Mouse (Mus musculus) midbrain, postnatal 0 days (tissue): ENCODE data around the gene Sorbs1. TPM values are rescaled to one million over a fixed set of nuclear protein-coding genes. Genes with fewer than 3 reads are reported as not detected.

ENCODE experiments used
- ATAC-seq: fragments of 200-750 bp; cut with Nextera tagmentation; 2 replicates; pipeline ENCODE4 v1.8.0; 2017; ENCODE audit warnings: moderate number of reproducible peaks, mild to moderate bottlenecking, moderate TSS enrichment, moderate library complexity; ENCODE audit not compliant: low FRiP score
- DNase-seq: peaks from one replicate; pipeline ENCODE4 v3.0.0-alpha.2; 2015; ENCODE audit warnings: low spot score
- H3K27ac ChIP-seq: fragments of 300-500 bp; sonication (generic); 2 replicates; pipeline ENCODE4 v1.5.1; 2014; ENCODE audit warnings: low read depth, mild to moderate bottlenecking, low read length, mixed read lengths
- H3K27me3 ChIP-seq: fragments of 300-500 bp; sonication (generic); 2 replicates; pipeline ENCODE4 v1.6.1; 2014; ENCODE audit warnings: low read length, control low read depth, mixed read lengths; ENCODE audit not compliant: insufficient read depth
- H3K36me3 ChIP-seq: fragments of 300-500 bp; sonication (generic); 2 replicates; pipeline ENCODE4 v1.6.1; 2014; ENCODE audit warnings: low read length, control low read depth, mixed read lengths; ENCODE audit not compliant: insufficient read depth
- H3K4me1 ChIP-seq: fragments of 300-500 bp; sonication (generic); 2 replicates; pipeline ENCODE4 v1.6.1; 2014; ENCODE audit warnings: mild to moderate bottlenecking, control low read depth, antibody characterized with exemption, low read length, mixed read lengths; ENCODE audit not compliant: insufficient read depth
- H3K4me2 ChIP-seq: fragments of 300-500 bp; sonication (generic); 2 replicates; pipeline ENCODE4 v1.6.1; 2014; ENCODE audit warnings: low read depth, mild to moderate bottlenecking, low read length, mixed read lengths; ENCODE audit not compliant: poor library complexity, severe bottlenecking
- H3K4me3 ChIP-seq: fragments of 300-500 bp; sonication (generic); 2 replicates; pipeline ENCODE4 v1.5.1; 2014; ENCODE audit warnings: low read depth, mild to moderate bottlenecking, low read length, moderate library complexity
- H3K9ac ChIP-seq: fragments of 300-500 bp; sonication (generic); replicated peaks from 2 replicates; pipeline ENCODE4 v1.6.1; 2014; ENCODE audit warnings: mild to moderate bottlenecking, low read length, moderate library complexity, mixed read lengths; ENCODE audit not compliant: poor library complexity, severe bottlenecking
- H3K9me3 ChIP-seq: fragments of 300-500 bp; sonication (generic); 2 replicates; pipeline ENCODE4 v1.6.1; 2016; ENCODE audit warnings: low read length, control low read depth
- CTCF ChIP-seq: IDR thresholded peaks from 2 replicates; pipeline ENCODE4 v1.5.1; 2016; ENCODE audit warnings: antibody characterized with exemption, mild to moderate bottlenecking
- WGBS: fragments of 180-500 bp; shearing (Covaris S2); extraction: QIAGEN DNeasy Blood & Tissue Kit; methylation state at CpG from one replicate; pipeline ENCODE4 v1.1.7; 2014; 5-methylcytosine and 5-hydroxymethylcytosine counted together
- polyA plus RNA-seq: library from polyadenylated mRNA; unstranded; fragments of >200 nt; fragmentation: Nextera tagmentation; extraction: Ambion mirVana; gene quantifications from 2 replicates; pipeline ENCODE4 v1.2.1, GENCODE M21; 2015
- total RNA-seq: library from RNA; depleted of rRNA; stranded (reverse); fragments of >200 nt; gene quantifications from 2 replicates; pipeline ENCODE4 v1.2.3, GENCODE M21; 2014

Sorbs1 gene
- total and polyA plus RNA-seq, 2 experiments from 2014 or later: 53.1 to 60.4 TPM

DNA sequence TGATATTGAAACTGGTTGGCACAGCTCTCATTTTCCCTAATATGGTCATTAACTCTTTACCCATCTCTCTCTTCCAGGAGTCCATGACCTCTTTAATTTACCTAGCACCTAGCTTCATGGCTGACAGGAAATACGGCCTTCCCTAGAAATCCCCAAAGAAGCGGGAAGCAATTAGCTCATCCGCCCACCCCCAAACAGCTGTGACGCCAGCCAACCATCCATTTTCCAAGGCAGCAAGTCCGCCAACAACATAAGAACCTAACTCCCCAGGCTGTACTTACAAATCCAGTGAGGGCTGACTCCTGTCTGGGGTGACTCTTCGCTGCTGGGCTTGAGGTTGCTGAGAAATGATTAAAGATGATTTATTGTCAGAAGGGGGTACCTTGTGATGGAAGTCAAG lies 214.4 kb downstream of the Sorbs1 start:
- no peak overlapping the region for H3K4me2 ChIP-seq
- 82% methylated on average over 6 of the region's 6 CpGs for WGBS
- H3K4me1 ChIP-seq: no peaks in the 10 kb centered on the region
- no peak for ATAC-seq
- no peak overlapping the region for H3K27ac ChIP-seq
- no peak overlapping the region for H3K4me3 ChIP-seq
- DNase-seq: no peak
- H3K9me3 ChIP-seq: no peaks in the 10 kb centered on the region
- TF ChIP-seq CTCF: no peak
- H3K36me3 ChIP-seq: peaks cover 10% of the 10 kb centered on the region
- no peaks in the 10 kb centered on the region for H3K27me3 ChIP-seq
- no peak overlapping the region for H3K9ac ChIP-seq

DNA sequence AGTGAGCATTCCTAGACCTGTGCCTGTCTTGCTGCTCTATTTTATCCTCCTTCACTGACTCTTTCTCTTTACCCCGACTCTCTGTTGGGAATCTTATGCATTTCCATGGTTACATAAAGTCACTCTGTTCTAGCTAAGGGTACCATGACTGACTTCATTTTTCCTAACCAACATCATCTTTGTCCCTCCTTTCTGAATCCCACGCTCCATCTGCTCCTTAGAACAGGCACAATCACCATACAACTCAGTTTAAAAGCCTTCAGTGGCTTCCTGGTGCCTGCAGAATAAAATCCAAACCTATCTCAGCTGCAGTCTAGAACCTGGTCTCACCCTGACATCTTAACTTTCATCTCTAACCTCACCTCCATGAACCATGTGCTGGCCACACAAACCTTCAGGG lies 215.0 kb downstream of the Sorbs1 start:
- peaks cover 12% of the 10 kb centered on the region for H3K36me3 ChIP-seq
- H3K9me3 ChIP-seq: no peaks in the 10 kb centered on the region
- DNase-seq (no peak), ATAC-seq (no peak)
- H3K27ac ChIP-seq: no peak overlapping the region
- WGBS: 70% methylated on average over 2 of the region's 2 CpGs
- no peak overlapping the region for H3K4me3 ChIP-seq
- H3K4me2 ChIP-seq: no peak overlapping the region
- no peaks in the 10 kb centered on the region for H3K4me1 ChIP-seq
- no peaks in the 10 kb centered on the region for H3K27me3 ChIP-seq
- TF ChIP-seq CTCF: no peak
- no peak overlapping the region for H3K9ac ChIP-seq

DNA sequence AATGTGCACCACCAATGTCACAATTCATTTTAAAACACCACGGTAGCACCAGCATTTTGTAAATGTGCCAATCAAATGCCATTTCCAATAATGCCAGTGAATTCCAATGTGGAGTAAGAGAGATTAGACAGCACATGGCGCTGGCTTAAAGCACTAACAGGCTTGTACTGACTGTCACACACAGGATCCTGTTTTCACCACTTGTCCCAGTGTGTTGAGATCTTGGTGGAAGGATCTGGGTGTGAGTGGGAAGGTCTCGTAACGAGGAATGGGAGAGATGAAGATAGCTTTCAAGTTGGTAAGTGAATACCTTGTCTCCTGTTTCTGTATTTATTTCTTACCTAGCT lies 215.8 kb downstream of the Sorbs1 start:
- TF ChIP-seq CTCF: no peak
- 71% methylated on average over 4 of the region's 4 CpGs for WGBS
- no peaks in the 10 kb centered on the region for H3K27me3 ChIP-seq
- peaks cover 12% of the 10 kb centered on the region for H3K36me3 ChIP-seq
- no peak overlapping the region for H3K4me3 ChIP-seq
- no peak overlapping the region for H3K9ac ChIP-seq
- H3K27ac ChIP-seq: no peak overlapping the region
- ATAC-seq (no peak), DNase-seq (no peak)
- H3K4me1 ChIP-seq: no peaks in the 10 kb centered on the region
- no peaks in the 10 kb centered on the region for H3K9me3 ChIP-seq
- no peak overlapping the region for H3K4me2 ChIP-seq

DNA sequence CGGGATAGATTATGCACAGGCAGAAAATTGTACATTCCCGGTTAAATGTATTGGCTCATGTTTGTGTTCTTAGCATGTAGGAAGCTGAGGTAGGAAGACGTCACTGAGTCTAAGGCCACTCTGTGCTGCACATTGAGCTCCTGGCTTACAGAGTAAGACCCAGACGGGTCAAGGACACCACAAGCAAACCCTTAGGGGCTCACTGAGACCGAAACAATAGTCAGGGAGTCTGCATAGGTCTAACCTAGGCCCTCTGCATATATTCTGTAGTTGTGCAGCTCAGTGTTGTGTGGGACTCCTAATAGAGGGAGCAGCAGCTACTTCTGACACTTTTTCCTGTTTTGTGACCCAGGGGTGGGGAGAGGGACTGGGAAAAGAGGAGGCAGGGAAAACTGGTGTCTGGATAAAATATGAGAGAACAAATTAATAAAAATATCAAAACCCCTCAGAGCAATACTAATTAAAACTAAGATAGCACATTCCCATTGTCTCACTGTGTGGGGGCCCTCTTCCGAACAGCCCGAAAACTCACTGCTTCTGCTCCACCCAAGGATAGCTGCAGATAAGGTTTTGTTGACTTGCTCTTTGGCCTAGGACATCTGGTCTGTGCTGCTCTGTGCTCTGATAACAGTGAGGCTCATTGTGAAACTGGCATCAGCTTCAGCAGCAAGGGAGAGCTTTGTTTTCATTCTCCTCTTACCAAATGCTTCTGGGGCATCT lies 216.3 kb downstream of the Sorbs1 start:
- Histone ChIP-seq H3K9me3 (no peaks in the 10 kb centered on the region), H3K4me2 (no peak overlapping the region), H3K27me3 (no peaks in the 10 kb centered on the region), H3K36me3 (peaks cover 12% of the 10 kb centered on the region), H3K4me3 (no peak overlapping the region), H3K4me1 (no peaks in the 10 kb centered on the region), H3K9ac (no peak overlapping the region), H3K27ac (no peak overlapping the region)
- no peak for DNase-seq
- WGBS: 79% methylated on average over 7 of the region's 7 CpGs
- no peak for ATAC-seq
- TF ChIP-seq CTCF: no peak

DNA sequence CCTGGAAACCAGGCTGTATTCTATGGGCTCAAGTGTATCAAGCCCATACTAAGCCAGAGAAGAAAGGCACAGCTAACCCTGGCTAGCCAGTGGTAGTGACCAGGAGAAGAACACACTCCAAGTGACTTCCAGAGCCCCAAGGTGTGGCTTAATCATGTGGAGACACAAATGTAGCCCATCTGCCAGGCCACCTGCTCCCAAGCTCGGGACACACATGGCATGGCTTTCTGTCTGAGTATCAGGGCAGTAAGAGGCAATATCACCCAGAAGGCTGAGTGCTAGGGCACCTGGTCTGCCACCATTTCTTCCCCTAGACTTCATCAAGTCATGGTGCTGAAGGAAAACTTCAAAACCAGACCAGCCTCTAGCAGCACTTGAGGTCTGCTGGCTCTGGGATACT lies 219.3 kb downstream of the Sorbs1 start:
- no peak overlapping the region for H3K4me3 ChIP-seq
- 73% methylated on average over 1 of the region's 1 CpGs for whole genome bisulfite sequencing
- H3K36me3 ChIP-seq: peaks cover 8% of the 10 kb centered on the region
- no peak for TF ChIP-seq CTCF
- no peaks in the 10 kb centered on the region for H3K27me3 ChIP-seq
- no peaks in the 10 kb centered on the region for H3K4me1 ChIP-seq
- H3K9me3 ChIP-seq: no peaks in the 10 kb centered on the region
- H3K27ac ChIP-seq: no peak overlapping the region
- no peak overlapping the region for H3K9ac ChIP-seq
- DNase-seq (no peak), ATAC-seq (no peak)
- H3K4me2 ChIP-seq: no peak overlapping the region

DNA sequence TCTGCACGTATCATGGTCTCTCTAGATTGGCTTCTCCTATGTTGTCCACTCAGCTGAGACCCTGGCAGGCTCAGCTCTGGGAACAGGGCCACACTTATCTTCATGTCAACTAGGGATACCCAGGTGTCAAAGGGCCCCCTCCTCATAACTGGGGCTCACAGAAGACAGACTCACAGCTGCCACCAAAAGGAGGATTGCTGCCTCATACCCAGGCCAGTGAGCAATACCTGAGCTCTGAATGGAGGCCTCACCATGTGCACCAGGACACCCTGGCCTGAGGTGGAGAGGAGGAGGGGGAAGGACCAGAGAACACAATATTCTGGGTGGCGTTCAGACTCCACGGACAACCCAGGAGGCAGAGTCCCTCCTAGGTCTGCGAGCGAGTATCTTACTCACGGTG lies 219.8 kb downstream of the Sorbs1 start:
- no peak for TF ChIP-seq CTCF

More for the DNA sequence above, 219.8 kb downstream of the Sorbs1 start:
- no peaks in the 10 kb centered on the region for H3K4me1 ChIP-seq
- H3K36me3 ChIP-seq: peaks cover 8% of the 10 kb centered on the region
- no peak overlapping the region for H3K4me2 ChIP-seq
- no peak overlapping the region for H3K4me3 ChIP-seq
- H3K27me3 ChIP-seq: no peaks in the 10 kb centered on the region
- no peaks in the 10 kb centered on the region for H3K9me3 ChIP-seq
- DNase-seq: no peak
- no peak overlapping the region for H3K9ac ChIP-seq
- no peak overlapping the region for H3K27ac ChIP-seq
- no peak for ATAC-seq
- WGBS: 93% methylated on average over 6 of the region's 6 CpGs
